Comparison of ENCODE assay signal across 30 mouse cellular contexts in genomic region chr12:33952843-33953242, GRCm38 (mm10). TPM values are rescaled to one million over a fixed set of nuclear protein-coding genes. Genes with fewer than 3 reads are reported as not detected.
DNase-seq lines count a peak whose midpoint lies in the region; ATAC-seq and TF ChIP-seq lines count a peak whose summit lies in the region.
"Had no signal": no experiment of that assay in that cellular context is flagged by ENCODE, and none has a peak within 500 bp of the region (broad histone marks: within the 10 kb centered on the region; RNA-seq: fewer than 3 reads in every experiment).

No protein-coding gene starts in this region.

- peak; percentile 70 for TF ChIP-seq CTCF in hindbrain, postnatal 0 days (IDR thresholded peaks at IDR 0.05; ENCODE audit: low read depth)

- H3K27me3 ChIP-seq in hindbrain, postnatal 0 days (ENCODE audit: insufficient read depth, low read length), result peaks cover 34% of the 10 kb centered on the region
- peaks cover 59% of the 10 kb centered on the region for H3K27me3 ChIP-seq in hindbrain, embryonic 14.5 days (ENCODE audit: control insufficient read depth, insufficient read depth, low read length)
- H3K27me3 ChIP-seq in midbrain, embryonic 11.5 days (ENCODE audit: control insufficient read depth, insufficient read depth, low read length), result peaks cover 46% of the 10 kb centered on the region
- H3K27me3 ChIP-seq in midbrain, embryonic 13.5 days, result peaks cover 54% of the 10 kb centered on the region
- H3K27me3 ChIP-seq in limb, embryonic 10.5 days (ENCODE audit: low read depth, poor library complexity, severe bottlenecking), result no peaks in the 10 kb centered on the region
- H3K27me3 ChIP-seq in hindbrain, embryonic 13.5 days, result peaks cover 68% of the 10 kb centered on the region

- 4% methylated on average over 3 of the region's 3 CpGs for WGBS in hindbrain, postnatal 0 days
- 5% methylated on average over 3 of the region's 3 CpGs for WGBS in hindbrain, embryonic 14.5 days
- WGBS in midbrain, embryonic 11.5 days, result 5% methylated on average over 3 of the region's 3 CpGs
- 4% methylated on average over 3 of the region's 3 CpGs for WGBS in midbrain, embryonic 13.5 days
- 8% methylated on average over 3 of the region's 3 CpGs for WGBS in limb, embryonic 10.5 days
- 4% methylated on average over 3 of the region's 3 CpGs for WGBS in hindbrain, embryonic 13.5 days

- H3K36me3 ChIP-seq in hindbrain, postnatal 0 days (ENCODE audit: insufficient read depth, low read length), result no peaks in the 10 kb centered on the region
- no peaks in the 10 kb centered on the region for H3K36me3 ChIP-seq in hindbrain, embryonic 14.5 days (replicated peaks; ENCODE audit: control insufficient read depth, insufficient read depth)
- H3K36me3 ChIP-seq in midbrain, embryonic 11.5 days (ENCODE audit: control insufficient read depth, insufficient read depth, low read length), result no peaks in the 10 kb centered on the region
- H3K36me3 ChIP-seq in midbrain, embryonic 13.5 days, result no peaks in the 10 kb centered on the region
- H3K36me3 ChIP-seq in limb, embryonic 10.5 days, result no peaks in the 10 kb centered on the region
- no peaks in the 10 kb centered on the region for H3K36me3 ChIP-seq in hindbrain, embryonic 13.5 days
- H3K36me3 ChIP-seq: G1E; hindbrain, embryonic 12.5 days; intestine, embryonic 15.5 days; kidney, embryonic 15.5 days; neural tube, embryonic 13.5 days had no signal

- H3K4me1 ChIP-seq in hindbrain, postnatal 0 days (ENCODE audit: insufficient read depth, low read length), result no peaks in the 10 kb centered on the region
- H3K4me1 ChIP-seq in hindbrain, embryonic 14.5 days (replicated peaks; ENCODE audit: control insufficient read depth, insufficient read depth, low read length), result peaks cover 6% of the 10 kb centered on the region; the same call in 1 of the 2 replicates
- peaks cover 10% of the 10 kb centered on the region; the same call in 1 of the 2 replicates for H3K4me1 ChIP-seq in midbrain, embryonic 11.5 days (ENCODE audit: control insufficient read depth, insufficient read depth, low read length)
- peaks cover 16% of the 10 kb centered on the region for H3K4me1 ChIP-seq in midbrain, embryonic 13.5 days (replicated peaks)
- peaks cover 20% of the 10 kb centered on the region for H3K4me1 ChIP-seq in limb, embryonic 10.5 days
- peaks cover 11% of the 10 kb centered on the region for H3K4me1 ChIP-seq in hindbrain, embryonic 13.5 days (replicated peaks)

- no peak overlapping the region for H3K4me2 ChIP-seq in hindbrain, postnatal 0 days (ENCODE audit: low read depth, low read length)
- H3K4me2 ChIP-seq in hindbrain, embryonic 14.5 days (replicated peaks), result no peak overlapping the region
- no peak overlapping the region for H3K4me2 ChIP-seq in midbrain, embryonic 11.5 days
- H3K4me2 ChIP-seq in midbrain, embryonic 13.5 days (replicated peaks), result no peak overlapping the region
- no peak overlapping the region for H3K4me2 ChIP-seq in hindbrain, embryonic 13.5 days
- H3K4me2 ChIP-seq: hindbrain, embryonic 12.5 days; intestine, embryonic 15.5 days; kidney, embryonic 15.5 days; neural tube, embryonic 13.5 days had no signal

- no peak overlapping the region for H3K4me3 ChIP-seq in hindbrain, postnatal 0 days (ENCODE audit: low read length)
- H3K4me3 ChIP-seq in hindbrain, embryonic 14.5 days (replicated peaks; ENCODE audit: low read length), result no peak overlapping the region
- H3K4me3 ChIP-seq in midbrain, embryonic 11.5 days (ENCODE audit: low read depth, low read length), result no peak overlapping the region
- no peak overlapping the region for H3K4me3 ChIP-seq in midbrain, embryonic 13.5 days (replicated peaks)
- no peak overlapping the region for H3K4me3 ChIP-seq in limb, embryonic 10.5 days
- no peak overlapping the region for H3K4me3 ChIP-seq in hindbrain, embryonic 13.5 days
- H3K4me3 ChIP-seq: hindbrain, embryonic 12.5 days; intestine, embryonic 15.5 days; kidney, embryonic 15.5 days; neural tube, embryonic 13.5 days had no signal

- no peak for ATAC-seq in hindbrain, postnatal 0 days
- ATAC-seq in hindbrain, embryonic 14.5 days (ENCODE audit: low FRiP score), result no peak
- ATAC-seq in midbrain, embryonic 11.5 days (ENCODE audit: low FRiP score), result no peak
- ATAC-seq in midbrain, embryonic 13.5 days, result no peak
- no peak for ATAC-seq in hindbrain, embryonic 13.5 days (ENCODE audit: low FRiP score)
- ATAC-seq: CD4-positive, CD25-positive, alpha-beta regulatory T cell, adult 4 months; intestine, embryonic 15.5 days had no signal

- peak; percentile 30 for DNase-seq in embryo, embryonic 10 days (ENCODE audit: low spot score)
- no peak for DNase-seq in embryo, embryonic 9.5 days (ENCODE audit: extremely low spot score)
- peak; percentile 40 for DNase-seq in hindbrain, postnatal 0 days (ENCODE audit: low spot score)
- DNase-seq in hindbrain, embryonic 14.5 days (ENCODE audit: low spot score), result no peak
- peak; percentile 88 for DNase-seq in midbrain, embryonic 11.5 days (ENCODE audit: low spot score, missing footprints)
- no peak for DNase-seq in limb, embryonic 10.5 days (ENCODE audit: low spot score)
- DNase-seq: cerebellum, adult 2 months; gastrocnemius, postnatal 25 days; layer of hippocampus, postnatal 36 days; liver; lung, postnatal 14 days; right cerebral cortex, adult 18-20 months; thymus, postnatal 14 days had no signal

- no peak overlapping the region for H3K9ac ChIP-seq in hindbrain, postnatal 0 days (replicated peaks; ENCODE audit: low read length)
- H3K9ac ChIP-seq in hindbrain, embryonic 14.5 days, result no peak overlapping the region
- H3K9ac ChIP-seq in midbrain, embryonic 11.5 days (ENCODE audit: low read length), result no peak overlapping the region
- no peak overlapping the region for H3K9ac ChIP-seq in midbrain, embryonic 13.5 days (replicated peaks)
- no peak overlapping the region for H3K9ac ChIP-seq in hindbrain, embryonic 13.5 days
- H3K9ac ChIP-seq: hindbrain, embryonic 12.5 days; intestine, embryonic 15.5 days; kidney, embryonic 15.5 days; neural tube, embryonic 13.5 days had no signal

- H3K9me3 ChIP-seq in hindbrain, postnatal 0 days (ENCODE audit: low read length), result no peaks in the 10 kb centered on the region
- no peaks in the 10 kb centered on the region for H3K9me3 ChIP-seq in hindbrain, embryonic 14.5 days (ENCODE audit: control insufficient read depth, low read length)
- H3K9me3 ChIP-seq in midbrain, embryonic 11.5 days (ENCODE audit: control insufficient read depth, low read length), result no peaks in the 10 kb centered on the region
- H3K9me3 ChIP-seq in midbrain, embryonic 13.5 days, result no peaks in the 10 kb centered on the region
- no peaks in the 10 kb centered on the region for H3K9me3 ChIP-seq in limb, embryonic 10.5 days (replicated peaks)
- no peaks in the 10 kb centered on the region for H3K9me3 ChIP-seq in hindbrain, embryonic 13.5 days
- H3K9me3 ChIP-seq: hindbrain, embryonic 12.5 days; intestine, embryonic 15.5 days; kidney, embryonic 15.5 days; neural tube, embryonic 13.5 days had no signal

- no peak overlapping the region for H3K27ac ChIP-seq in hindbrain, postnatal 0 days
- no peak overlapping the region for H3K27ac ChIP-seq in hindbrain, embryonic 14.5 days
- H3K27ac ChIP-seq in midbrain, embryonic 11.5 days (ENCODE audit: low read depth, low read length), result no peak overlapping the region
- H3K27ac ChIP-seq in midbrain, embryonic 13.5 days, result no peak overlapping the region
- no peak overlapping the region for H3K27ac ChIP-seq in limb, embryonic 10.5 days
- no peak overlapping the region for H3K27ac ChIP-seq in hindbrain, embryonic 13.5 days
- H3K27ac ChIP-seq: hindbrain, embryonic 12.5 days; intestine, embryonic 15.5 days; kidney, embryonic 15.5 days; neural tube, embryonic 13.5 days had no signal

RNA-seq across cellular contexts. Expression of gene Twist1, which starts 4.6 kb away (rescaled TPM):
- 1.5 and 3.7 TPM in 2 replicates for total RNA-seq in hindbrain, postnatal 0 days (2014; rRNA removed)
- 1.1 TPM in 2 replicates for polyA plus RNA-seq in hindbrain, postnatal 0 days (2015; fragmentation: Nextera tagmentation; extraction: Ambion mirVana)
- 1.5 and 1.9 TPM in 2 replicates for polyA plus RNA-seq in hindbrain, embryonic 14.5 days (2014; fragmentation: Nextera tagmentation; extraction: Ambion mirVana)
- 10.2 and 10.7 TPM in 2 replicates for polyA plus RNA-seq in midbrain, embryonic 11.5 days (2014; fragmentation: Nextera tagmentation; extraction: Ambion mirVana)
- polyA plus RNA-seq in midbrain, embryonic 13.5 days (2015; fragmentation: Nextera tagmentation; extraction: Ambion mirVana), result 1.0 and 1.7 TPM in 2 replicates
- 31.0 and 33.4 TPM in 2 replicates for polyA plus RNA-seq in limb, embryonic 10.5 days (2016; fragmentation: Nextera tagmentation; extraction: Ambion mirVana)
- 2.4 and 2.8 TPM in 2 replicates for polyA plus RNA-seq in hindbrain, embryonic 13.5 days (2015; fragmentation: Nextera tagmentation; extraction: Ambion mirVana)
- total RNA-seq: common myeloid progenitor, adult 5-6 weeks; G1E; megakaryocyte-erythroid progenitor cell, adult 5-6 weeks had no signal
- polyA plus RNA-seq: CD4-positive, CD25-positive, alpha-beta regulatory T cell, adult 4 months; G1E had no signal

RNA-seq across cellular contexts. Expression of gene Ferd3l, which starts 24.6 kb away (rescaled TPM):
- total RNA-seq in hindbrain, postnatal 0 days (2014; rRNA removed), result 1.4 TPM in 1 of 2 replicates, not detected in the other
- 0.16 and 0.28 TPM in 2 replicates for polyA plus RNA-seq in hindbrain, postnatal 0 days (2015; fragmentation: Nextera tagmentation; extraction: Ambion mirVana)
- 0.68 TPM in 1 of 2 replicates, not detected in the other for polyA plus RNA-seq in hindbrain, embryonic 14.5 days (2014; fragmentation: Nextera tagmentation; extraction: Ambion mirVana)
- 3.7 and 3.8 TPM in 2 replicates for polyA plus RNA-seq in midbrain, embryonic 11.5 days (2014; fragmentation: Nextera tagmentation; extraction: Ambion mirVana)
- 1.3 and 3.5 TPM in 2 replicates for polyA plus RNA-seq in midbrain, embryonic 13.5 days (2015; fragmentation: Nextera tagmentation; extraction: Ambion mirVana)
- polyA plus RNA-seq in limb, embryonic 10.5 days (2016; fragmentation: Nextera tagmentation; extraction: Ambion mirVana), result not detected in 2 replicates
- 1.1 and 2.2 TPM in 2 replicates for polyA plus RNA-seq in hindbrain, embryonic 13.5 days (2015; fragmentation: Nextera tagmentation; extraction: Ambion mirVana)
- total RNA-seq: adrenal gland, postnatal 4 days; common myeloid progenitor, adult 5-6 weeks; gastrocnemius, postnatal 25 days; layer of hippocampus, postnatal 36 days; left cerebral cortex, postnatal 36 days; megakaryocyte-erythroid progenitor cell, adult 5-6 weeks had no signal
- polyA plus RNA-seq: CD4-positive, CD25-positive, alpha-beta regulatory T cell, adult 4 months; cerebellum, adult 2 months; forebrain, embryonic 11.5 days; G1E; heart, embryonic 16.5 days; intestine, embryonic 15.5 days; kidney, embryonic 15.5 days; liver, embryonic 16.5 days; small intestine, adult 2 months; testis, adult 2 months had no signal

Comparison
In these comparisons a context has a peak if more than half of its experiments do, and no peak if none do; other contexts are left out.
1. DNase-seq: peak in embryo, embryonic 10 days (single experiment), hindbrain, postnatal 0 days (single experiment) and midbrain, embryonic 11.5 days (single experiment); none in embryo, embryonic 9.5 days (single experiment), hindbrain, embryonic 14.5 days (single experiment) and limb, embryonic 10.5 days (single experiment).